Mouse (Mus musculus) midbrain, embryonic 13.5 days (tissue): Measurements from ENCODE around the gene Lrrc8c. TPM values are rescaled to one million over a fixed set of nuclear protein-coding genes. Genes with fewer than 3 reads are reported as not detected.

Source experiments
- ATAC-seq: fragments of 200-750 bp; cut with Nextera tagmentation; 2 replicates; pipeline ENCODE4 v1.8.0; 2017; ENCODE audit warnings: mild to moderate bottlenecking, moderate TSS enrichment, moderate library complexity
- H3K27ac ChIP-seq: fragments of 300-500 bp; sonication (generic); 2 replicates; pipeline ENCODE4 v1.5.1; 2015; ENCODE audit warnings: inconsistent platforms, mild to moderate bottlenecking, moderate library complexity
- H3K27me3 ChIP-seq: fragments of 300-500 bp; sonication (generic); 2 replicates; pipeline ENCODE4 v1.6.1; 2015; ENCODE audit warnings: mild to moderate bottlenecking, inconsistent platforms
- H3K36me3 ChIP-seq: fragments of 300-500 bp; sonication (generic); 2 replicates; pipeline ENCODE4 v1.6.1; 2015; ENCODE audit warnings: mild to moderate bottlenecking, inconsistent platforms
- H3K4me1 ChIP-seq: fragments of 300-500 bp; sonication (generic); replicated peaks from 2 replicates; pipeline ENCODE4 v1.6.1; 2015; ENCODE audit warnings: inconsistent platforms
- H3K4me2 ChIP-seq: fragments of 300-500 bp; sonication (generic); replicated peaks from 2 replicates; pipeline ENCODE4 v1.6.1; 2015; ENCODE audit warnings: moderate library complexity, mild to moderate bottlenecking, inconsistent platforms
- H3K4me3 ChIP-seq: fragments of 300-500 bp; sonication (generic); replicated peaks from 2 replicates; pipeline ENCODE4 v1.5.1; 2015; ENCODE audit warnings: mild to moderate bottlenecking, inconsistent platforms
- H3K9ac ChIP-seq: fragments of 300-500 bp; sonication (generic); replicated peaks from 2 replicates; pipeline ENCODE4 v1.6.1; 2015; ENCODE audit warnings: mild to moderate bottlenecking, inconsistent platforms
- H3K9me3 ChIP-seq: fragments of 300-500 bp; sonication (generic); 2 replicates; pipeline ENCODE4 v1.6.1; 2016; ENCODE audit warnings: mild to moderate bottlenecking, inconsistent platforms
- WGBS: fragments of 180-500 bp; shearing (Covaris S2); methylation state at CpG from one replicate; pipeline ENCODE4 v1.1.7; 2015; 5-methylcytosine and 5-hydroxymethylcytosine counted together
- polyA plus RNA-seq: library from polyadenylated mRNA; unstranded; fragments of >200 nt; fragmentation: Nextera tagmentation; extraction: Ambion mirVana; gene quantifications from 2 replicates; pipeline ENCODE4 v1.2.1, GENCODE M21; 2015

The Lrrc8c gene
- polyA plus RNA-seq, 1 experiment from 2014 or later = 9.7 TPM

DNA sequence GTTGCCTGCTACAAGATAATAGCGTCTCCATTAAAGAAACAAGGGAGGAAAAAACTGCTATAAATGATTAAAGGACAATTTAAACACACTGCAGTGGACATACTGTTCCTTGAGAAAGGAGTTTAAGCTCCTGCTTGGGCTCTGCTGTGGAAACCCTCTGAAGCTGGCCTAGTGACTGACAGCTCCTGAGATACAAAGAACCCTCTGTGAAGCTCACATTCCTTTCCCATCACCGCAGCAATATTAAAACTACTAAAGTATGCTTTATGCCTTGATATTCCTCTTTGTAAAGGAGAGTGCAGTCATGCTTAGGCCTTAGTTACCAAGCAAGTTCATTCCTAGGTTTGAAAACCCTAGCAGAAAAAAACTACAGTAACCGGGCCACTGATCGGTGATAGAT is 66.7 kb downstream of the Lrrc8c start:
- Histone ChIP-seq H3K4me1 (peaks cover 18% of the 10 kb centered on the region), H3K9ac (no peak overlapping the region), H3K4me3 (no peak overlapping the region), H3K36me3 (no peaks in the 10 kb centered on the region), H3K27me3 (no peaks in the 10 kb centered on the region), H3K27ac (peak overlapping the region; percentile 64), H3K4me2 (no peak overlapping the region), H3K9me3 (no peaks in the 10 kb centered on the region)
- WGBS = 33% methylated on average over 4 of the region's 4 CpGs
- ATAC-seq = peak; percentile 58; the same call in 1 of the 2 replicates

- H3K4me3 ChIP-seq = no peak overlapping the region
- H3K27me3 ChIP-seq = no peaks in the 10 kb centered on the region
- 66% methylated on average over 5 of the region's 5 CpGs for WGBS
- no peak for ATAC-seq
- peak overlapping the region; percentile 10; the same call in 1 of the 2 replicates for H3K27ac ChIP-seq
- no peaks in the 10 kb centered on the region for H3K9me3 ChIP-seq
- H3K4me2 ChIP-seq = no peak overlapping the region
- no peaks in the 10 kb centered on the region for H3K36me3 ChIP-seq
- peaks cover 18% of the 10 kb centered on the region for H3K4me1 ChIP-seq
- no peak overlapping the region for H3K9ac ChIP-seq
These were observed 67.5 kb downstream of the Lrrc8c start for GRCm38 (mm10) chr5:105586655-105587054.

DNA sequence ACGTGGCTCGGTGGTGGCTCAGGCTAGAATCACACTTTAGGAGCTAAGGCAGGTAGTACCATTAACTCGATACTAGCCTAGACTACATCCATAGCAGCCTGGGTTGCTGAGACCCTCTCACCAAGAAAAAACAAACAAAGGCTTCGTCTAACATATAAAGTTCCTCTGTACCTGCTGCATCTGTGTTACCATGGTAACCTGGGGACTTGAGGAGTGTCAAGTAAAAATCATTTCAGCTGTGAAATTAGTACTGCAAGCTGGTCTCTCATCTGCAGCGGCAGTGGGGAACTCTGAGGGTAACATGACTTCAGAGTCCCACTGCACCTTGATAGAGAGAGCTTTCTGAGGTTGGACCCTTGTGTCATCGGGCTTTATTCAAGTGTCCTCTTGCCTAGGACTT is 68.3 kb downstream of the Lrrc8c start:
- Histone ChIP-seq H3K36me3 (no peaks in the 10 kb centered on the region), H3K4me2 (no peak overlapping the region), H3K4me3 (no peak overlapping the region), H3K27me3 (no peaks in the 10 kb centered on the region), H3K9me3 (no peaks in the 10 kb centered on the region), H3K9ac (no peak overlapping the region), H3K4me1 (peaks cover 18% of the 10 kb centered on the region), H3K27ac (no peak overlapping the region)
- whole genome bisulfite sequencing = 74% methylated on average over 6 of the region's 6 CpGs
- ATAC-seq = no peak

- no peaks in the 10 kb centered on the region for H3K36me3 ChIP-seq
- peaks cover 18% of the 10 kb centered on the region for H3K4me1 ChIP-seq
- no peak overlapping the region for H3K9ac ChIP-seq
- H3K27ac ChIP-seq = no peak overlapping the region
- 91% methylated on average over 4 of the region's 4 CpGs for WGBS
- H3K9me3 ChIP-seq = no peaks in the 10 kb centered on the region
- no peak for ATAC-seq
- H3K4me2 ChIP-seq = no peak overlapping the region
- no peak overlapping the region for H3K4me3 ChIP-seq
- H3K27me3 ChIP-seq = no peaks in the 10 kb centered on the region
These were observed 69.5 kb downstream of the Lrrc8c start for GRCm38 (mm10) chr5:105588683-105589082.

- H3K9ac ChIP-seq = no peak overlapping the region
- H3K4me3 ChIP-seq = no peak overlapping the region
- no peak overlapping the region for H3K27ac ChIP-seq
- no peaks in the 10 kb centered on the region for H3K36me3 ChIP-seq
- WGBS = 97% methylated on average over 3 of the region's 3 CpGs
- ATAC-seq = no peak
- H3K4me1 ChIP-seq = peaks cover 18% of the 10 kb centered on the region
- H3K9me3 ChIP-seq = no peaks in the 10 kb centered on the region
- H3K27me3 ChIP-seq = no peaks in the 10 kb centered on the region
- H3K4me2 ChIP-seq = no peak overlapping the region
These were observed 69.9 kb downstream of the Lrrc8c start for GRCm38 (mm10) chr5:105589119-105589518.

GRCm38 (mm10) chr5:105592396-105592795 is 73.2 kb downstream of the Lrrc8c start:
- 89% methylated on average over 4 of the region's 4 CpGs for WGBS
- Histone ChIP-seq H3K4me3 (no peak overlapping the region), H3K4me1 (no peaks in the 10 kb centered on the region)

DNA sequence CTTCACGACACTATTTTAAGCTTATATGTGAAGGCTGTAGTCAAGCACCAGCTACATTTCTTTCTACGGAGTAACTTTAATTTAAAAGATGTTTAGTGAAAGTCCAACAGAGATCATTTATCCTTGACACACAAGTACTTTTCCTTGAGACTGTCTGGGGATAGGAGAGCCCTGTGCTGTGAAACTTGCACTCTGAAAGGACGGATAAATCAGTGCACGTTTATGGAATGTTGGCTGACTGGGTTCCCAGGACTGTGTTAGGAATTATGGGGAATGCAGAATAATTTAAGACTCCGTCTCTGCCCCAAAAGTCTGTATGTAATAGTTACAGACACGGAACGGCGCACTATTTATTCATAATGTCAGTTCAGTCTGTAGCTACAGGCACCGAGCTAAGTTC is 74.4 kb downstream of the Lrrc8c start:
- no peaks in the 10 kb centered on the region for H3K4me1 ChIP-seq

More at GRCm38 (mm10) chr5:105592396-105592795, 73.2 kb downstream of the Lrrc8c start:
- Histone ChIP-seq H3K27ac (no peak overlapping the region), H3K9me3 (no peaks in the 10 kb centered on the region), H3K4me2 (no peak overlapping the region), H3K27me3 (no peaks in the 10 kb centered on the region), H3K9ac (no peak overlapping the region), H3K36me3 (no peaks in the 10 kb centered on the region)
- no peak for ATAC-seq

GRCm38 (mm10) chr5:105598866-105599265 is 79.7 kb downstream of the Lrrc8c start:
- ATAC-seq = no peak
- Histone ChIP-seq H3K9ac (no peak overlapping the region), H3K27ac (no peak overlapping the region), H3K27me3 (no peaks in the 10 kb centered on the region), H3K4me2 (no peak overlapping the region), H3K36me3 (no peaks in the 10 kb centered on the region), H3K9me3 (no peaks in the 10 kb centered on the region), H3K4me3 (no peak overlapping the region), H3K4me1 (0 out of 2 replicates have a peak, but pooled peaks cover 3% of the 10 kb centered on the region)
- 85% methylated on average over 9 of the region's 9 CpGs for WGBS

More for the DNA sequence above, 74.4 kb downstream of the Lrrc8c start:
- no peak overlapping the region for H3K9ac ChIP-seq
- no peak for ATAC-seq
- H3K9me3 ChIP-seq = no peaks in the 10 kb centered on the region
- H3K4me3 ChIP-seq = no peak overlapping the region
- no peak overlapping the region for H3K27ac ChIP-seq
- H3K4me2 ChIP-seq = no peak overlapping the region
- 98% methylated on average over 9 of the region's 9 CpGs for WGBS
- no peaks in the 10 kb centered on the region for H3K27me3 ChIP-seq
- H3K36me3 ChIP-seq = no peaks in the 10 kb centered on the region

GRCm38 (mm10) chr5:105599315-105599714 is 80.1 kb downstream of the Lrrc8c start:
- H3K4me1 ChIP-seq = 0 out of 2 replicates have a peak, but pooled peaks cover 3% of the 10 kb centered on the region
- H3K9ac ChIP-seq = no peak overlapping the region
- H3K36me3 ChIP-seq = no peaks in the 10 kb centered on the region
- 76% methylated on average over 4 of the region's 4 CpGs for WGBS
- no peaks in the 10 kb centered on the region for H3K27me3 ChIP-seq
- H3K27ac ChIP-seq = no peak overlapping the region
- H3K9me3 ChIP-seq = no peaks in the 10 kb centered on the region
- no peak overlapping the region for H3K4me2 ChIP-seq
- ATAC-seq = no peak
- no peak overlapping the region for H3K4me3 ChIP-seq

- Histone ChIP-seq H3K27me3 (no peaks in the 10 kb centered on the region), H3K27ac (no peak overlapping the region), H3K36me3 (no peaks in the 10 kb centered on the region), H3K4me3 (no peak overlapping the region), H3K9ac (no peak overlapping the region), H3K9me3 (no peaks in the 10 kb centered on the region), H3K4me1 (0 out of 2 replicates have a peak, but pooled peaks cover 3% of the 10 kb centered on the region), H3K4me2 (no peak overlapping the region)
- no peak for ATAC-seq
- 84% methylated on average over 4 of the region's 5 CpGs for WGBS
These were observed 81.8 kb downstream of the Lrrc8c start for GRCm38 (mm10) chr5:105600998-105601397.

DNA sequence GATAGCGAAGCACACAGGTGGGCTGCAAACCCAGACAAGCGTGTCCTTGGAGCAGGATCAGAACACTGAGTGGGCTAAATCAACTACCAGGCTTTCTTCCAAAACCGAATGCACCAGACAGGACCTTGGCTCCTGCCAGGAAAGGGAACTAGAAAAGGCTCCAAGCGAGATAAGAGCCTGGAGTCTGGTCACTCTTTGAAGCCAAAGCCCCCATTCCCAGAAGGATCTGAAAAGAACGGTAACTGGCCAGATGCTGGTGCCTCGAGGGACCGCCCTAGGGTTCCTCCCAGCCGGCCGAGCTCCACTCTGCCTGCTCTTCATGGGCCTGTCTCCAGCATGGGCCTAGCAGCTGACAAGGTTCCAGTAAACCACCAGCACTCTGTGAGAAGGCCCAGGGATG is 83.4 kb downstream of the Lrrc8c start:
- H3K4me1 ChIP-seq = 0 out of 2 replicates have a peak, but pooled peaks cover 3% of the 10 kb centered on the region
- 77% methylated on average over 9 of the region's 9 CpGs for WGBS
- H3K9me3 ChIP-seq = no peaks in the 10 kb centered on the region
- H3K4me3 ChIP-seq = no peak overlapping the region
- H3K27ac ChIP-seq = no peak overlapping the region
- no peak overlapping the region for H3K4me2 ChIP-seq
- H3K27me3 ChIP-seq = no peaks in the 10 kb centered on the region
- peaks cover 12% of the 10 kb centered on the region for H3K36me3 ChIP-seq
- H3K9ac ChIP-seq = no peak overlapping the region
- ATAC-seq = no peak

GRCm38 (mm10) chr5:105605736-105606135 is 86.5 kb downstream of the Lrrc8c start:
- WGBS = 62% methylated on average over 9 of the region's 9 CpGs
- no peaks in the 10 kb centered on the region for H3K27me3 ChIP-seq
- no peak for ATAC-seq
- H3K27ac ChIP-seq = no peak overlapping the region
- 0 out of 2 replicates have a peak, but pooled peaks cover 3% of the 10 kb centered on the region for H3K4me1 ChIP-seq
- no peak overlapping the region for H3K4me2 ChIP-seq
- peaks cover 26% of the 10 kb centered on the region for H3K36me3 ChIP-seq
- H3K9ac ChIP-seq = no peak overlapping the region
- H3K4me3 ChIP-seq = no peak overlapping the region
- H3K9me3 ChIP-seq = no peaks in the 10 kb centered on the region

- peak; percentile 56; the same call in 1 of the 2 replicates for ATAC-seq
- H3K27ac ChIP-seq = no peak overlapping the region
- WGBS = 84% methylated on average over 12 of the region's 12 CpGs
These were observed 90.5 kb downstream of the Lrrc8c start for GRCm38 (mm10) chr5:105609683-105610082.

More at GRCm38 (mm10) chr5:105609683-105610082, 90.5 kb downstream of the Lrrc8c start:
- Histone ChIP-seq H3K27me3 (no peaks in the 10 kb centered on the region), H3K4me1 (no peaks in the 10 kb centered on the region; the same call in 1 of the 2 replicates), H3K4me2 (no peak overlapping the region), H3K9me3 (no peaks in the 10 kb centered on the region), H3K9ac (no peak overlapping the region), H3K36me3 (peaks cover 26% of the 10 kb centered on the region), H3K4me3 (no peak overlapping the region)
